Mouse (Mus musculus): ENCODE measurements at regions not wholly inside any gene's neighbourhood (a gene's known extent, or its start where the extent isn't known, plus 50 kb on each side); places are given as distances from the start of the nearest gene placed in this dataset.

- no peak for DNase-seq (ENCODE audit: low read depth, low spot score)
Measured at GRCm38 (mm10) chr2:27812946-27813345, 73.3 kb upstream of the Col5a1 start.

GRCm38 (mm10) chr2:27813370-27813769, 72.9 kb upstream of the Col5a1 start:
- DNase-seq (ENCODE audit: low read depth, low spot score), result peak; percentile 42

GRCm38 (mm10) chr2:27818656-27819055, 67.6 kb upstream of the Col5a1 start:
- no peak for DNase-seq (ENCODE audit: low read depth, low spot score)

- no peak for DNase-seq (ENCODE audit: low read depth, low spot score)
Measured at GRCm38 (mm10) chr2:27826826-27827225, 59.4 kb upstream of the Col5a1 start.

GRCm38 (mm10) chr2:27827582-27827981, 58.6 kb upstream of the Col5a1 start:
- DNase-seq (ENCODE audit: low read depth, low spot score), result no peak

- no peak for DNase-seq (ENCODE audit: low read depth, low spot score)
Measured at GRCm38 (mm10) chr2:27828237-27828636, 58.0 kb upstream of the Col5a1 start.

GRCm38 (mm10) chr2:27829551-27829950, 56.7 kb upstream of the Col5a1 start:
- no peak for DNase-seq (ENCODE audit: low read depth, low spot score)

- DNase-seq (ENCODE audit: low read depth, low spot score), result no peak
Measured at GRCm38 (mm10) chr2:27834971-27835370, 51.3 kb upstream of the Col5a1 start.

GRCm38 (mm10) chr2:27835758-27836460, 50.3 kb upstream of the Col5a1 start:
- peak; percentile 27 for DNase-seq (ENCODE audit: low read depth, low spot score)
